ENCODE assay signal across 8 mouse cellular contexts in the genomic region with DNA sequence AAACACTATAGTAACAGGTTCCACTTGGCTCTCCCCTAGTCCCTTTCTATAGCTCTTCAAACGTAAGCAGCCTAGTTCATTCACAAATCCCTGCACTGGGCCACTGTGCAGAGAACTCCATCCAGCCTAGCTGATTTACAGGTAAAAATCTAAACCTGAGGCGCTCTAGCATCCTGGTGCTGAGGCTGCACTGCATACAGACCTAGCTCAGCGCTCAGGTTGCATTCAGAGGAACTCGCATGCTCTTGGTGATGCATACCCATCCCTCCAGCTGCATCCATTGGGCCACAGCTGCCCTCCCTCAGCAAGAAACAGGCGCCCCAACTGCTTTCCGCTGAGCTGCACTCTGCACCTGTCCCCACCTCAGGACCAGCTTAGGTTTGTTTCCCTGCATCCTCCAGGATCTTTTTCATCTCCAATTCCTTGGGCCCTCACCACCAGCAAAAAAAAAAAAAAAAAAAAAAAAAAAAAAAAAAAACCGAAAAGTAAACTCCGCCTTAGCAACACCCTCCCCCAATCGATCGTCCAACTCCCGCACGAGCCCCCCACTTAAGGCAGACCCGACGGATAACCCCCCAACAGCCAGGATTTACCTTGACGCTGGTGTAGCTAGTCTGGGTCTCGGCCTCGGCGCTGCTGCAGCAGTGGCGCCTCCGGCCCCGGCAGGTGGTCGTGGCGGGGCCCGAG. TPM values are rescaled to one million over a fixed set of nuclear protein-coding genes. Genes with fewer than 3 reads are reported as not detected.
DNase-seq lines count a peak whose midpoint lies in the region; ATAC-seq and TF ChIP-seq lines count a peak whose summit lies in the region.

No protein-coding gene starts in this region.

- no peak for DNase-seq in heart, adult 9 months (ENCODE audit: low spot score in 2 of 2)
- peak; percentile 15 for DNase-seq in adrenal gland, postnatal 14 days
- peak; percentile 35 to 39 for DNase-seq in frontal cortex, postnatal 36 days (ENCODE audit: low spot score in 2 of 2)
- no peak for DNase-seq in limb, embryonic 14.5 days (ENCODE audit: low spot score)
- DNase-seq in right cerebral cortex, adult 18-20 months, result peak; percentile 56
- DNase-seq in urinary bladder, postnatal 36 days (ENCODE audit: low spot score in 2 of 2), result no peak

- H3K9ac ChIP-seq in heart, embryonic 12.5 days, result peak overlapping the region; percentile 67
- peak overlapping the region; percentile 63 for H3K9ac ChIP-seq in limb, embryonic 14.5 days (ENCODE audit: low read depth, low read length, severe bottlenecking)

- H3K4me2 ChIP-seq in heart, embryonic 12.5 days, result peak overlapping the region; percentile 99
- peak overlapping the region; percentile 97 for H3K4me2 ChIP-seq in limb, embryonic 14.5 days (replicated peaks; ENCODE audit: low read depth, low read length, severe bottlenecking)

- 3% methylated on average over 22 of the region's 24 CpGs for WGBS in heart, embryonic 12.5 days
- 2% methylated on average over 24 of the region's 24 CpGs for WGBS in limb, embryonic 14.5 days

- H3K4me3 ChIP-seq in heart, embryonic 12.5 days, result peak overlapping the region; percentile 74
- peak overlapping the region; percentile 71 for H3K4me3 ChIP-seq in limb, embryonic 14.5 days (replicated peaks; ENCODE audit: low read length)

- H3K9me3 ChIP-seq in heart, embryonic 12.5 days (replicated peaks), result no peaks in the 10 kb centered on the region
- no peaks in the 10 kb centered on the region for H3K9me3 ChIP-seq in limb, embryonic 14.5 days (ENCODE audit: control insufficient read depth, low read length)

- H3K27me3 ChIP-seq in heart, embryonic 12.5 days (replicated peaks), result peaks cover 51% of the 10 kb centered on the region
- peaks cover 16% of the 10 kb centered on the region; the same call in 1 of the 2 replicates for H3K27me3 ChIP-seq in limb, embryonic 14.5 days (ENCODE audit: control insufficient read depth, insufficient read depth, low read length)

- no peaks in the 10 kb centered on the region; the same call in 1 of the 2 replicates for H3K4me1 ChIP-seq in heart, embryonic 12.5 days (replicated peaks)
- H3K4me1 ChIP-seq in limb, embryonic 14.5 days (ENCODE audit: control insufficient read depth, insufficient read depth, low read length), result no peaks in the 10 kb centered on the region

- H3K27ac ChIP-seq in heart, embryonic 12.5 days (ENCODE audit: poor library complexity, severe bottlenecking), result no peak overlapping the region
- H3K27ac ChIP-seq in limb, embryonic 14.5 days (replicated peaks; ENCODE audit: low read depth, low read length), result no peak overlapping the region

- H3K36me3 ChIP-seq in heart, embryonic 12.5 days, result no peaks in the 10 kb centered on the region
- no peaks in the 10 kb centered on the region for H3K36me3 ChIP-seq in limb, embryonic 14.5 days (ENCODE audit: control insufficient read depth, insufficient read depth, low read length)

- ATAC-seq in heart, embryonic 12.5 days (ENCODE audit: insufficient number of reproducible peaks, low FRiP score), result no peak
- ATAC-seq in limb, embryonic 14.5 days (ENCODE audit: low FRiP score, low read depth), result no peak
- ATAC-seq in megakaryocyte progenitor cell, adult 5-6 weeks (replicated peaks; ENCODE audit: poor library complexity), result no peak

- TF ChIP-seq POLR2A in limb, embryonic 14.5 days (IDR thresholded peaks at IDR 0.05; ENCODE audit: borderline replicate concordance, extremely low read depth, insufficient read depth, insufficient read length), result no peak

RNA-seq across cellular contexts. Expression of a gene that starts 28.1 kb away (rescaled TPM):
- polyA plus RNA-seq in heart, embryonic 12.5 days (2016; fragmentation: Nextera tagmentation; extraction: Ambion mirVana), result 0.57 and 0.91 TPM in 2 replicates
- 84.2 and 85.7 TPM in 2 replicates for total RNA-seq in adrenal gland, postnatal 14 days (2021)
- polyA plus RNA-seq in limb, embryonic 14.5 days (2012; rRNA removed), result 2.9 and 3.4 TPM in 2 replicates
- 3.1 and 5.1 TPM in 2 replicates for polyA plus RNA-seq in limb, embryonic 14.5 days (2014; fragmentation: Nextera tagmentation; extraction: Ambion mirVana)
- total RNA-seq in megakaryocyte progenitor cell, adult 5-6 weeks (2015), result 0.12 and 0.74 TPM in 2 replicates
- total RNA-seq in megakaryocyte progenitor cell, adult 5-6 weeks (2017), result 0.27 and 0.29 TPM in 2 replicates

Comparison
In these comparisons a context has a peak if more than half of its experiments do, and no peak if none do; other contexts are left out.
1. DNase-seq: peak in adrenal gland, postnatal 14 days (single experiment), frontal cortex, postnatal 36 days (2 of 2) and right cerebral cortex, adult 18-20 months (single experiment); none in heart, adult 9 months (0 of 2), limb, embryonic 14.5 days (single experiment) and urinary bladder, postnatal 36 days (0 of 2).
2. RNA of a gene that starts 28.1 kb away (total RNA-seq): 84.2 to 85.7 TPM in adrenal gland, postnatal 14 days; 0.12 to 0.74 TPM in megakaryocyte progenitor cell, adult 5-6 weeks; every median in the first group is over 10 times any median in the second.